In genomic region chr3:153276830-153277388, GRCm38 (mm10) we compare ENCODE assay signal across 11 mouse cellular contexts.
DNase-seq lines count a peak whose midpoint lies in the region; ATAC-seq and TF ChIP-seq lines count a peak whose summit lies in the region.
"Had no signal": no experiment of that assay in that cellular context is flagged by ENCODE, and none has a peak within 500 bp of the region (broad histone marks: within the 10 kb centered on the region; RNA-seq: fewer than 3 reads in every experiment).

No protein-coding gene starts in this region.

- no peaks in the 10 kb centered on the region for H3K27me3 ChIP-seq in kidney, adult 2 months (replicated peaks; ENCODE audit: control insufficient read depth, insufficient read depth, low read length)
- no peaks in the 10 kb centered on the region for H3K27me3 ChIP-seq in embryonic facial prominence, embryonic 14.5 days (replicated peaks; ENCODE audit: control insufficient read depth, insufficient read depth, low read length)
- no peaks in the 10 kb centered on the region for H3K27me3 ChIP-seq in hindbrain, embryonic 13.5 days
- no peaks in the 10 kb centered on the region for H3K27me3 ChIP-seq in midbrain, embryonic 15.5 days (replicated peaks)

- H3K4me2 ChIP-seq in embryonic facial prominence, embryonic 14.5 days (ENCODE audit: low read depth, low read length), result peak overlapping the region; percentile 38
- peak overlapping the region; percentile 41 for H3K4me2 ChIP-seq in hindbrain, embryonic 13.5 days
- H3K4me2 ChIP-seq in midbrain, embryonic 15.5 days, result peak overlapping the region; percentile 30

- 44% methylated on average over 16 of the region's 16 CpGs for WGBS in kidney, adult 2 months
- 27% methylated on average over 16 of the region's 16 CpGs for WGBS in embryonic facial prominence, embryonic 14.5 days
- 27% methylated on average over 16 of the region's 16 CpGs for WGBS in hindbrain, embryonic 13.5 days
- WGBS in midbrain, embryonic 15.5 days, result 20% methylated on average over 16 of the region's 16 CpGs

- no peak for TF ChIP-seq CTCF in kidney, adult 2 months (conservative IDR thresholded peaks at IDR 0.05; ENCODE audit: insufficient read depth, insufficient read length, low read depth, low read length)

- no peaks in the 10 kb centered on the region for H3K36me3 ChIP-seq in kidney, adult 2 months (ENCODE audit: control insufficient read depth, insufficient read depth, low read length)
- H3K36me3 ChIP-seq in embryonic facial prominence, embryonic 14.5 days (ENCODE audit: control insufficient read depth, insufficient read depth, low read length), result no peaks in the 10 kb centered on the region
- no peaks in the 10 kb centered on the region for H3K36me3 ChIP-seq in hindbrain, embryonic 13.5 days
- no peaks in the 10 kb centered on the region for H3K36me3 ChIP-seq in midbrain, embryonic 15.5 days (replicated peaks)

- H3K9me3 ChIP-seq in embryonic facial prominence, embryonic 14.5 days (ENCODE audit: control insufficient read depth, low read length), result peaks cover 15% of the 10 kb centered on the region
- peaks cover 14% of the 10 kb centered on the region for H3K9me3 ChIP-seq in hindbrain, embryonic 13.5 days
- 0 out of 2 replicates have a peak, but pooled peaks cover 3% of the 10 kb centered on the region for H3K9me3 ChIP-seq in midbrain, embryonic 15.5 days

- no peak overlapping the region for H3K27ac ChIP-seq in kidney, adult 2 months (ENCODE audit: insufficient read depth, low read depth, low read length)
- no peak overlapping the region for H3K27ac ChIP-seq in embryonic facial prominence, embryonic 14.5 days (replicated peaks; ENCODE audit: low read depth, low read length)
- peak overlapping the region; percentile 76 for H3K27ac ChIP-seq in hindbrain, embryonic 13.5 days
- peak overlapping the region; percentile 69 for H3K27ac ChIP-seq in midbrain, embryonic 15.5 days

- peak; percentile 18 for DNase-seq in kidney, adult 2 months
- DNase-seq in kidney, adult 18-20 months, result no peak
- DNase-seq in embryonic facial prominence, embryonic 14.5 days (ENCODE audit: low spot score), result no peak
- DNase-seq in frontal cortex, postnatal 14 days (ENCODE audit: low spot score in 2 of 2), result no peak
- DNase-seq in urinary bladder, postnatal 10 days (ENCODE audit: low spot score), result no peak
- no peak for DNase-seq in spleen, postnatal 14 days (ENCODE audit: low spot score in 2 of 2)
- DNase-seq: gastrocnemius, postnatal 10 days; left cerebral cortex, postnatal 4 days; lung, postnatal 36 days had no signal

- no peaks in the 10 kb centered on the region for H3K4me1 ChIP-seq in kidney, adult 2 months (ENCODE audit: control insufficient read depth, insufficient read depth, low read length)
- peaks cover 23% of the 10 kb centered on the region for H3K4me1 ChIP-seq in embryonic facial prominence, embryonic 14.5 days (ENCODE audit: control insufficient read depth, insufficient read depth, low read length)
- H3K4me1 ChIP-seq in hindbrain, embryonic 13.5 days (replicated peaks), result peaks cover 27% of the 10 kb centered on the region
- H3K4me1 ChIP-seq in midbrain, embryonic 15.5 days, result peaks cover 26% of the 10 kb centered on the region

- no peak for TF ChIP-seq POLR2A in kidney, adult 2 months (IDR thresholded peaks at IDR 0.05; ENCODE audit: low read depth, low read length)

- H3K4me3 ChIP-seq in kidney, adult 2 months (ENCODE audit: insufficient read depth, low read depth, low read length), result no peak overlapping the region
- H3K4me3 ChIP-seq in embryonic facial prominence, embryonic 14.5 days (ENCODE audit: low read depth, low read length), result no peak overlapping the region
- H3K4me3 ChIP-seq in hindbrain, embryonic 13.5 days, result peak overlapping the region; percentile 8; the same call in 1 of the 2 replicates
- no peak overlapping the region for H3K4me3 ChIP-seq in midbrain, embryonic 15.5 days

- ATAC-seq in embryonic facial prominence, embryonic 14.5 days (ENCODE audit: low read depth), result peak; percentile 60; the same call in 1 of the 2 replicates
- ATAC-seq in hindbrain, embryonic 13.5 days (ENCODE audit: low FRiP score), result peak; percentile 55; the same call in 1 of the 2 replicates
- peak; percentile 82 for ATAC-seq in midbrain, embryonic 15.5 days (replicated peaks)

- no peak overlapping the region for H3K9ac ChIP-seq in embryonic facial prominence, embryonic 14.5 days (ENCODE audit: low read depth, low read length)
- H3K9ac ChIP-seq in hindbrain, embryonic 13.5 days, result 0 out of 2 replicates have a peak overlapping the region, but pooled peaks have one; percentile 1
- no peak overlapping the region for H3K9ac ChIP-seq in midbrain, embryonic 15.5 days

Comparison
In these comparisons a context has a peak if more than half of its experiments do, and no peak if none do; other contexts are left out.
1. H3K27ac ChIP-seq: peak in hindbrain, embryonic 13.5 days (single experiment) and midbrain, embryonic 15.5 days (single experiment); none in kidney, adult 2 months (single experiment) and embryonic facial prominence, embryonic 14.5 days (single experiment).
2. Peak in every context shown above with its lines, with median percentiles within 50 percentile points of each other: ATAC-seq and H3K4me2 ChIP-seq.